Mouse (Mus musculus): ENCODE measurements at regions not wholly inside any gene's neighbourhood (a gene's known extent, or its start where the extent isn't known, plus 50 kb on each side); places are given as distances from the start of the nearest gene placed in this dataset.

DNA sequence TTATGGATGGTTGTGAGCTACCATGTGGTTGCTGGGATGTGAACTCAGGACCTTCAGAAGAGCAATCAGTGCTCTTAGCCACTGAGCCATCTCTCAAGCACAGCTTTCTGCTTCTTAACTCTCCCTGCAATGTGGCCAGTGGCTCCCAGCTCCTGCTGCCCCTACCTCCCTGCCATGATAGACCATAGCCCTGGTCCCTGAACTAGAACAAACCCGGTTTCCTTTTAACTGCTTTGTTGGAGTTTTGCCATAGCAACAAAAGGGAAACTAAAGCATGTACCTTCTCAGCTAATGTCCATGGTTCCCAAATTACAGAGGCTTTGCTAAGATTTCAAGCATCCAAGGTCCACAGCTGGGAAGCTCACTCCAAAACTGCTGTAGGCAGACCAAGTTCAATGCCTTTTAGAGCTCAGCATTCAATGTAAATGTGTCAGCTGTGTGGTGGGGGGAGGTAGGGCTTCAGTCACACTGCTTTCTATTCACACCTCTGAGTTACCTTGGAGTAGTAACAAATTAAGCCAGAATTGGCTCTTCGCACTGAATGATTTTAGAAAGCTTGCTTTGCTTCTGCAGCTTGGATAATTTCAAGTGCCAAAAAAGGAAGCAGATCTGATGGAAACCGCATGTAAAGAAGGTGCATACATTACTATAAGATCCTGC, 54.0 kb upstream of the Usp24 start:
- TF ChIP-seq POLR2A (IDR thresholded peaks at IDR 0.05; ENCODE audit: insufficient read depth, low read depth, low read length) (no peak), EP300 (IDR thresholded peaks at IDR 0.05; ENCODE audit: insufficient read depth, low read depth, low read length) (no peak), CTCF (IDR thresholded peaks at IDR 0.05) (no peak)
